Mouse (Mus musculus) left cerebral cortex, postnatal 10 days (tissue): ENCODE results near the gene Cd300ld4. TPM values are rescaled to one million over a fixed set of nuclear protein-coding genes. Genes with fewer than 3 reads are reported as not detected.
"Not testable (repeated sequence)": the region's sequence is repeated elsewhere in the genome, so short reads cannot be mapped to it uniquely, and the experiment has no call there.

Experiments used
- DNase-seq, 2 experiments: peaks; one replicate each; pipeline ENCODE4 v3.0.0; 2021 to 2022; ENCODE audit warnings: low spot score in 2 of 2, mixed read lengths in 1 of 2; ENCODE audit errors: extremely low spot score in 1 of 2
- intact Hi-C: fragments of 180-260 bp; cut with DNase I; formaldehyde crosslinking; loops from one replicate; pipeline ENCODE4 v1.15.1; 2025
- total RNA-seq, 2 experiments: library from RNA; stranded (reverse); gene quantifications; 2 replicates each; pipeline ENCODE4 v1.2.3; 2021

Gene Cd300ld4
- under 1 TPM in 1 of 2 experiments, not detected in 1; 0.66 TPM for total RNA-seq

- DNase-seq, intact Hi-C loops: not testable (repeated sequence)
Measured at GRCm38 (mm10) chr11:115026912-115027311, at the start of gene Cd300ld4. Cd300ld4 (minus strand) TSS chr11:115027012.

- intact Hi-C loops = no loop called here
- DNase-seq = no peak
Measured at GRCm38 (mm10) chr11:115075859-115076258, 49.0 kb upstream of the Cd300ld4 start.

GRCm38 (mm10) chr11:115075407-115075806 lies 48.6 kb upstream of the Cd300ld4 start:
- intact Hi-C loops = no loop called here
- no peak for DNase-seq

- intact Hi-C loops = no loop called here
- DNase-seq = no peak
Measured at GRCm38 (mm10) chr11:115073002-115073401, 46.2 kb upstream of the Cd300ld4 start.

GRCm38 (mm10) chr11:115071631-115072294 lies 45.0 kb upstream of the Cd300ld4 start:
- intact Hi-C loops = no loop called here
- DNase-seq = peak in 1 of 2 experiments; percentile 63

- intact Hi-C loops = no loop called here
- DNase-seq = no peak
Measured at GRCm38 (mm10) chr11:115071015-115071551, 44.3 kb upstream of the Cd300ld4 start.

- intact Hi-C loops = no loop called here
- DNase-seq = no peak
Measured at GRCm38 (mm10) chr11:115066768-115067167, 40.0 kb upstream of the Cd300ld4 start.

GRCm38 (mm10) chr11:115062077-115062476 lies 35.3 kb upstream of the Cd300ld4 start, which contains the start of gene Cd300e:
Cd300e (minus strand) TSS chr11:115062177.
- no peak for DNase-seq
- intact Hi-C loops = no loop called here

GRCm38 (mm10) chr11:115059797-115060196 lies 33.0 kb upstream of the Cd300ld4 start:
- DNase-seq = no peak
- intact Hi-C loops = no loop called here

GRCm38 (mm10) chr11:115058701-115059100 lies 31.9 kb upstream of the Cd300ld4 start:
- intact Hi-C loops = no loop called here
- no peak for DNase-seq

GRCm38 (mm10) chr11:115054537-115054936 lies 27.7 kb upstream of the Cd300ld4 start:
- DNase-seq = no peak
- intact Hi-C loops = no loop called here

- no peak for DNase-seq
- intact Hi-C loops = no loop called here
Measured at GRCm38 (mm10) chr11:115052991-115053390, 26.2 kb upstream of the Cd300ld4 start.

- peak in 1 of 2 experiments; percentile 11 for DNase-seq
- intact Hi-C loops = no loop called here
Measured at GRCm38 (mm10) chr11:115052206-115052605, 25.4 kb upstream of the Cd300ld4 start.

GRCm38 (mm10) chr11:115049282-115049895 lies 22.6 kb upstream of the Cd300ld4 start:
- intact Hi-C loops = no loop called here
- DNase-seq = no peak

GRCm38 (mm10) chr11:115048259-115048658 lies 21.4 kb upstream of the Cd300ld4 start, which contains the start of gene Cd300ld3:
Cd300ld3 (minus strand) TSS chr11:115048409.
- intact Hi-C loops = no loop called here
- no peak for DNase-seq

GRCm38 (mm10) chr11:115037669-115038068 lies 10.9 kb upstream of the Cd300ld4 start, which contains the start of gene Cd300ld5:
Cd300ld5 (minus strand) TSS chr11:115037769.
- intact Hi-C loops, DNase-seq: not testable (repeated sequence)

GRCm38 (mm10) chr11:115016093-115016492 lies 10.7 kb downstream of the Cd300ld4 start, which contains the start of gene Cd300ld2:
Cd300ld2 (minus strand) TSS chr11:115016193.
- intact Hi-C loops, DNase-seq: not testable (repeated sequence)

- no peak for DNase-seq
- intact Hi-C loops = loop anchor here (5.0 kb wide), 1 partner anchor 37 kb away; the partner anchor contains the start of gene Cd300c
Measured at GRCm38 (mm10) chr11:115004070-115004469, 22.7 kb downstream of the Cd300ld4 start.

- DNase-seq = no peak
- intact Hi-C loops = loop anchor here (5.0 kb wide), 1 partner anchor 34 kb away; the partner anchor contains the start of gene Cd300c
Measured at GRCm38 (mm10) chr11:115001474-115002040, 25.3 kb downstream of the Cd300ld4 start, which contains the start of gene Cd300c2. Cd300c2 (minus strand) TSS chr11:115001880.
